Mouse (Mus musculus) MEL (cell line): ENCODE data around the gene Casz1.

Source experiments
- CHD2 ChIP-seq: IDR thresholded peaks from 2 replicates; pipeline ENCODE4 v1.6.1; 2011; ENCODE audit warnings: low read length, improper control_type of control experiment
- CTCF ChIP-seq, 3 experiments: IDR thresholded peaks in 2 of 3; conservative IDR thresholded peaks in 1 of 3; 2 replicates each; pipeline ENCODE4 v1.5.1; 2011 to 2012; ENCODE audit warnings: low read length in 3 of 3, low read depth in 2 of 3, mild to moderate bottlenecking in 2 of 3, improper control_type of control experiment in 1 of 3, inconsistent platforms in 1 of 3, mixed read lengths in 1 of 3, moderate library complexity in 1 of 3; ENCODE audit not compliant: control insufficient read depth in 1 of 3, insufficient read depth in 1 of 3, poor library complexity in 1 of 3, severe bottlenecking in 1 of 3
- GABPA ChIP-seq: IDR thresholded peaks from 2 replicates; pipeline ENCODE4 v1.6.1; 2012; ENCODE audit warnings: low read depth, mild to moderate bottlenecking, inconsistent platforms, low read length, improper control_type of control experiment, moderate library complexity
- GATA1 ChIP-seq: IDR thresholded peaks from 2 replicates; pipeline ENCODE4 v1.6.1; 2011; ENCODE audit warnings: low read depth, low read length, improper control_type of control experiment
- KAT2A ChIP-seq: conservative IDR thresholded peaks from 2 replicates; pipeline ENCODE4 v1.6.1; 2012; ENCODE audit warnings: low read depth, low read length, improper control_type of control experiment, inconsistent platforms
- MAFK ChIP-seq: IDR thresholded peaks from 2 replicates; pipeline ENCODE4 v1.6.1; 2011; ENCODE audit warnings: low read depth, mild to moderate bottlenecking, low read length, improper control_type of control experiment, borderline replicate concordance
- MAX ChIP-seq: IDR thresholded peaks from 2 replicates; pipeline ENCODE4 v1.6.1; 2011; ENCODE audit warnings: low read length, improper control_type of control experiment
- MAZ ChIP-seq: IDR thresholded peaks from 2 replicates; pipeline ENCODE4 v1.6.1; 2012; ENCODE audit warnings: low read depth, mild to moderate bottlenecking, inconsistent platforms, low read length, improper control_type of control experiment
- POLR2AphosphoS2 ChIP-seq: IDR thresholded peaks from 2 replicates; pipeline ENCODE4 v1.6.1; 2011; ENCODE audit warnings: low read length, improper control_type of control experiment
- POLR2AphosphoS5 ChIP-seq: IDR thresholded peaks from 2 replicates; pipeline ENCODE4 v1.6.1; 2012; ENCODE audit warnings: low read depth, borderline replicate concordance, mild to moderate bottlenecking, inconsistent platforms, low read length, moderate library complexity, mixed read lengths
- TBP ChIP-seq: IDR thresholded peaks from 2 replicates; pipeline ENCODE4 v1.8.0; 2011; ENCODE audit warnings: low read depth, low read length, improper control_type of control experiment
- USF1 ChIP-seq: IDR thresholded peaks from 2 replicates; pipeline ENCODE4 v1.6.1; 2014; ENCODE audit warnings: low read depth, mild to moderate bottlenecking, inconsistent platforms, low read length, improper control_type of control experiment, moderate library complexity
- ZMIZ1 ChIP-seq: IDR thresholded peaks from 2 replicates; pipeline ENCODE4 v1.6.1; 2012; ENCODE audit warnings: low read depth, mild to moderate bottlenecking, inconsistent platforms, low read length, improper control_type of control experiment, moderate library complexity

GRCm38 (mm10) chr4:148925589-148926359 lies 121.5 kb downstream of the Casz1 start:
- TF ChIP-seq TBP (no peak), POLR2AphosphoS5 (no peak), MAFK (no peak), MAZ (no peak), MAX (no peak), USF1 (no peak), POLR2AphosphoS2 (no peak), CTCF (IDR thresholded peaks at IDR 0.05 in 2 of 3, conservative IDR thresholded peaks at IDR 0.05 in 1 of 3; ENCODE audit: control insufficient read depth in 1 of 3, insufficient read depth in 1 of 3, low read depth in 2 of 3, low read length in 3 of 3, poor library complexity in 1 of 3, severe bottlenecking in 1 of 3) (no peak), GABPA (no peak), ZMIZ1 (no peak), CHD2 (no peak), GATA1 (no peak), KAT2A (no peak)
